Mouse (Mus musculus): Measurements from ENCODE around the gene Tmem234.
A peak's percentile ranks its signal among the peaks of the same experiment; 100 is the strongest.

Tmem234 gene

GRCm38 (mm10) chr4:129580347-129580746, 20.1 kb upstream of the Tmem234 start:
- DNase-seq = no peak

- no peak for DNase-seq
These were observed 18.2 kb upstream of the Tmem234 start for GRCm38 (mm10) chr4:129582251-129582650.

GRCm38 (mm10) chr4:129584370-129584769, 16.1 kb upstream of the Tmem234 start:
- no peak for DNase-seq

GRCm38 (mm10) chr4:129584884-129585608, 15.4 kb upstream of the Tmem234 start:
- peak; percentile 92 to 98 for DNase-seq

GRCm38 (mm10) chr4:129585773-129586172, 14.7 kb upstream of the Tmem234 start:
- no peak for DNase-seq

GRCm38 (mm10) chr4:129586943-129587342, 13.5 kb upstream of the Tmem234 start:
- DNase-seq = peak; percentile 56 to 57

- DNase-seq = no peak
These were observed 11.6 kb upstream of the Tmem234 start for GRCm38 (mm10) chr4:129588865-129589264.

GRCm38 (mm10) chr4:129608426-129609025, 8.1 kb downstream of the Tmem234 start:
- DNase-seq = peak; percentile 87 to 90

GRCm38 (mm10) chr4:129609139-129609631, 8.7 kb downstream of the Tmem234 start:
- no peak for DNase-seq

- no peak for DNase-seq
These were observed 9.6 kb downstream of the Tmem234 start for GRCm38 (mm10) chr4:129610026-129610425.

- DNase-seq = no peak
These were observed 10.0 kb downstream of the Tmem234 start for GRCm38 (mm10) chr4:129610472-129610871.

- DNase-seq = peak in 1 of 2 experiments; percentile 14
These were observed 13.6 kb downstream of the Tmem234 start, which contains the start of gene Dcdc2b for GRCm38 (mm10) chr4:129614093-129614492. TSS of gene Dcdc2b (minus strand) at chr4:129614257.

- DNase-seq = no peak
These were observed 15.4 kb downstream of the Tmem234 start for GRCm38 (mm10) chr4:129615801-129616290.

GRCm38 (mm10) chr4:129616631-129617030, 16.2 kb downstream of the Tmem234 start:
- no peak for DNase-seq

GRCm38 (mm10) chr4:129617121-129617641, 16.7 kb downstream of the Tmem234 start:
- DNase-seq = no peak

GRCm38 (mm10) chr4:129618031-129618430, 17.6 kb downstream of the Tmem234 start:
- no peak for DNase-seq

GRCm38 (mm10) chr4:129618786-129619691, 18.6 kb downstream of the Tmem234 start, which contains the start of gene Iqcc:
TSS of gene Iqcc (minus strand) at chr4:129619099.
- DNase-seq = peak; percentile 97 to 98

- DNase-seq = peak in 1 of 2 experiments; percentile 12
These were observed 20.2 kb downstream of the Tmem234 start for GRCm38 (mm10) chr4:129620419-129621282.

GRCm38 (mm10) chr4:129621283-129621841, 20.9 kb downstream of the Tmem234 start:
- peak; percentile 46 to 68 for DNase-seq

GRCm38 (mm10) chr4:129622120-129622802, 21.8 kb downstream of the Tmem234 start:
- no peak for DNase-seq

Measured in kidney, postnatal 36 days (tissue).